Mouse (Mus musculus): ENCODE results near the gene Myof. TPM values are rescaled to one million over a fixed set of nuclear protein-coding genes. Genes with fewer than 3 reads are reported as not detected.
A peak's percentile ranks its signal among the peaks of the same experiment; 100 is the strongest.

Myof gene
- total and polyA plus RNA-seq, 2 experiments from 2014 or later, result 1.5 to 5.1 TPM

- DNase-seq (no peak), ATAC-seq (no peak)
- no peak for TF ChIP-seq CTCF (IDR thresholded peaks at IDR 0.05; ENCODE audit: low read depth)
- no peak overlapping the region for H3K4me2 ChIP-seq (ENCODE audit: low read depth)
- no peaks in the 10 kb centered on the region for H3K4me1 ChIP-seq (ENCODE audit: insufficient read depth)
- WGBS, result 77% methylated on average over 3 of the region's 3 CpGs
- H3K27ac ChIP-seq (ENCODE audit: low read depth, low read length), result no peak overlapping the region
- H3K36me3 ChIP-seq (ENCODE audit: insufficient read depth), result no peaks in the 10 kb centered on the region
- H3K9me3 ChIP-seq (ENCODE audit: low read length), result no peaks in the 10 kb centered on the region
- H3K9ac ChIP-seq, result no peak overlapping the region
- no peak overlapping the region for H3K4me3 ChIP-seq (ENCODE audit: low read depth, low read length)
- no peaks in the 10 kb centered on the region for H3K27me3 ChIP-seq (ENCODE audit: insufficient read depth, low read length)
Measured at GRCm38 (mm10) chr19:38077851-38078540, 34.6 kb upstream of the Myof start.

- Histone ChIP-seq H3K4me2 (ENCODE audit: low read depth) (no peak overlapping the region), H3K9ac (no peak overlapping the region), H3K4me1 (ENCODE audit: insufficient read depth) (no peaks in the 10 kb centered on the region), H3K36me3 (ENCODE audit: insufficient read depth) (no peaks in the 10 kb centered on the region), H3K4me3 (ENCODE audit: low read depth, low read length) (no peak overlapping the region), H3K9me3 (ENCODE audit: low read length) (no peaks in the 10 kb centered on the region), H3K27ac (ENCODE audit: low read depth, low read length) (no peak overlapping the region), H3K27me3 (ENCODE audit: insufficient read depth, low read length) (no peaks in the 10 kb centered on the region)
- TF ChIP-seq CTCF (IDR thresholded peaks at IDR 0.05; ENCODE audit: low read depth), result peak; percentile 55
- WGBS, result 60% methylated on average over 2 of the region's 2 CpGs
- DNase-seq, result peak; percentile 4
- ATAC-seq, result peak; percentile 38; the same call in 1 of the 2 replicates
Measured at GRCm38 (mm10) chr19:38076251-38076650, 32.9 kb upstream of the Myof start.

GRCm38 (mm10) chr19:38075051-38075450, 31.7 kb upstream of the Myof start:
- Histone ChIP-seq H3K4me1 (ENCODE audit: insufficient read depth) (no peaks in the 10 kb centered on the region), H3K27me3 (ENCODE audit: insufficient read depth, low read length) (no peaks in the 10 kb centered on the region), H3K9me3 (ENCODE audit: low read length) (no peaks in the 10 kb centered on the region), H3K27ac (ENCODE audit: low read depth, low read length) (no peak overlapping the region), H3K4me3 (ENCODE audit: low read depth, low read length) (no peak overlapping the region), H3K9ac (no peak overlapping the region), H3K36me3 (ENCODE audit: insufficient read depth) (0 out of 2 replicates have a peak, but pooled peaks cover 4% of the 10 kb centered on the region), H3K4me2 (ENCODE audit: low read depth) (no peak overlapping the region)
- no peak for DNase-seq
- 84% methylated on average over 11 of the region's 11 CpGs for WGBS
- TF ChIP-seq CTCF (IDR thresholded peaks at IDR 0.05; ENCODE audit: low read depth), result no peak
- ATAC-seq, result no peak

GRCm38 (mm10) chr19:38073226-38073625, 29.8 kb upstream of the Myof start:
- no peak for DNase-seq
- H3K27me3 ChIP-seq (ENCODE audit: insufficient read depth, low read length), result no peaks in the 10 kb centered on the region
- no peak for ATAC-seq
- H3K27ac ChIP-seq (ENCODE audit: low read depth, low read length), result no peak overlapping the region
- no peak overlapping the region for H3K4me2 ChIP-seq (ENCODE audit: low read depth)
- no peak overlapping the region for H3K9ac ChIP-seq
- no peaks in the 10 kb centered on the region for H3K9me3 ChIP-seq (ENCODE audit: low read length)
- H3K36me3 ChIP-seq (ENCODE audit: insufficient read depth), result 0 out of 2 replicates have a peak, but pooled peaks cover 4% of the 10 kb centered on the region
- no peaks in the 10 kb centered on the region for H3K4me1 ChIP-seq (ENCODE audit: insufficient read depth)
- WGBS, result 93% methylated on average over 5 of the region's 5 CpGs
- no peak overlapping the region for H3K4me3 ChIP-seq (ENCODE audit: low read depth, low read length)
- no peak for TF ChIP-seq CTCF (IDR thresholded peaks at IDR 0.05; ENCODE audit: low read depth)

GRCm38 (mm10) chr19:38064051-38064450, 20.7 kb upstream of the Myof start:
- Histone ChIP-seq H3K9me3 (ENCODE audit: low read length) (no peaks in the 10 kb centered on the region), H3K4me2 (ENCODE audit: low read depth) (no peak overlapping the region), H3K27me3 (ENCODE audit: insufficient read depth, low read length) (no peaks in the 10 kb centered on the region), H3K4me3 (ENCODE audit: low read depth, low read length) (no peak overlapping the region), H3K36me3 (ENCODE audit: insufficient read depth) (no peaks in the 10 kb centered on the region), H3K4me1 (ENCODE audit: insufficient read depth) (no peaks in the 10 kb centered on the region), H3K27ac (ENCODE audit: low read depth, low read length) (no peak overlapping the region), H3K9ac (no peak overlapping the region)
- DNase-seq (no peak), ATAC-seq (no peak)
- 97% methylated on average over 1 of the region's 1 CpGs for WGBS
- TF ChIP-seq CTCF (IDR thresholded peaks at IDR 0.05; ENCODE audit: low read depth), result no peak

DNA sequence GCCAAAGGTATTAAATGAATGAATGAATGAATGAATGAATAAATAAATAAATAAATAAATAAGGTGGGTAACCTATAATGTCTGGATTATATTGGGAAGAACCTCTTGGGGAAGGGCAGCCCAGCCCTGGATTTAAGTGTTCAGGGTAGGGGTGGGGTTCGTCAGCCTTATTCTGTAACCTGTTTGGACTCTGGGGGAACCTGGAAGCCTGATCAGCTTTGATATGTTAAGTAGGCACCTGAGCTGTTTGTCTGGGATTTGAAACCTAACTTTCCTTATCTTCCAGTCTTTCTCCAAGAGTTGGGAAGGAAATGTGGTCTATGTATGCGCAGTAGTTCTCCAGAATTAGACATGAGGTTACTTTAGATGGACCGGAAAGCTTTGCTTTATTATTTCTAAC, 19.8 kb upstream of the Myof start:
- no peak overlapping the region for H3K27ac ChIP-seq (ENCODE audit: low read depth, low read length)
- TF ChIP-seq CTCF (IDR thresholded peaks at IDR 0.05; ENCODE audit: low read depth), result no peak
- whole genome bisulfite sequencing, result 91% methylated on average over 3 of the region's 3 CpGs
- no peak overlapping the region for H3K4me2 ChIP-seq (ENCODE audit: low read depth)
- H3K36me3 ChIP-seq (ENCODE audit: insufficient read depth), result no peaks in the 10 kb centered on the region
- DNase-seq (no peak), ATAC-seq (no peak)
- H3K9ac ChIP-seq, result no peak overlapping the region
- H3K4me1 ChIP-seq (ENCODE audit: insufficient read depth), result no peaks in the 10 kb centered on the region
- no peak overlapping the region for H3K4me3 ChIP-seq (ENCODE audit: low read depth, low read length)
- no peaks in the 10 kb centered on the region for H3K9me3 ChIP-seq (ENCODE audit: low read length)
- H3K27me3 ChIP-seq (ENCODE audit: insufficient read depth, low read length), result no peaks in the 10 kb centered on the region

DNA sequence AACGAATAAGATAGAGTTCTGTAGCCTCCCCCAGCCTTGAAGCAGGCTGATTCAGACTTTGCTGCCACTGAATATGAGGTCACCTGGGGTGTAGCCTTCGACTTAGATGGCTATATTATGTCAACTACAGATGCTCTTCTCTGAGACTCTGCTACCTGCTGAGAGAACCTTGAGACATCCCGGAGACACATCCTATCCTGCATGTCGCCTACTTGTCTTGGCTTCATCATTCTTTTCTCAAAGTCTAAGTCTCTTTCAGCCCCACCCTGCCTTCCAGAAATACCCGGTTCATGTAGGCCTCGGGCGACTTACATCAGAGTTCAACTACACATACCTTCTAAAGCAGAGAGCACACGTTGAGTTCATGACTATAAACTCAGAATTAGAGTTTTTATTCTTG, 13.6 kb upstream of the Myof start:
- no peaks in the 10 kb centered on the region for H3K9me3 ChIP-seq (ENCODE audit: low read length)
- no peak overlapping the region for H3K27ac ChIP-seq (ENCODE audit: low read depth, low read length)
- no peak overlapping the region for H3K4me2 ChIP-seq (ENCODE audit: low read depth)
- ATAC-seq, result no peak
- no peak overlapping the region for H3K4me3 ChIP-seq (ENCODE audit: low read depth, low read length)
- H3K27me3 ChIP-seq (ENCODE audit: insufficient read depth, low read length), result no peaks in the 10 kb centered on the region
- no peak for TF ChIP-seq CTCF (IDR thresholded peaks at IDR 0.05; ENCODE audit: low read depth)
- H3K9ac ChIP-seq, result no peak overlapping the region
- no peaks in the 10 kb centered on the region for H3K36me3 ChIP-seq (ENCODE audit: insufficient read depth)
- WGBS, result 89% methylated on average over 8 of the region's 8 CpGs
- peaks cover 4% of the 10 kb centered on the region; the same call in 1 of the 2 replicates for H3K4me1 ChIP-seq (ENCODE audit: insufficient read depth)
- no peak for DNase-seq

Data from forebrain, postnatal 0 days (tissue).